In genomic region chr5:97056359-97056758, GRCm38 (mm10) we compare ENCODE assay signal across 21 mouse cellular contexts. TPM values are rescaled to one million over a fixed set of nuclear protein-coding genes. Genes with fewer than 3 reads are reported as not detected.
A peak's percentile ranks its signal among the peaks of the same experiment; 100 is the strongest.
DNase-seq lines count a peak whose midpoint lies in the region; ATAC-seq and TF ChIP-seq lines count a peak whose summit lies in the region.
"Had no signal": no experiment of that assay in that cellular context is flagged by ENCODE, and none has a peak within 500 bp of the region (broad histone marks: within the 10 kb centered on the region; RNA-seq: fewer than 3 reads in every experiment).

No protein-coding gene starts in this region.

- H3K4me1 ChIP-seq in heart, embryonic 11.5 days (ENCODE audit: control insufficient read depth, insufficient read depth, low read length), result no peaks in the 10 kb centered on the region
- no peaks in the 10 kb centered on the region for H3K4me1 ChIP-seq in midbrain, embryonic 11.5 days (ENCODE audit: control insufficient read depth, insufficient read depth, low read length)
- no peaks in the 10 kb centered on the region for H3K4me1 ChIP-seq in midbrain, postnatal 0 days (ENCODE audit: insufficient read depth, low read length)
- no peaks in the 10 kb centered on the region for H3K4me1 ChIP-seq in intestine, postnatal 0 days (replicated peaks; ENCODE audit: control insufficient read depth, insufficient read depth, low read length)
- H3K4me1 ChIP-seq in stomach, postnatal 0 days (replicated peaks; ENCODE audit: control insufficient read depth, insufficient read depth), result no peaks in the 10 kb centered on the region
- H3K4me1 ChIP-seq: embryonic facial prominence, embryonic 13.5 days; forebrain, embryonic 10.5 days; forebrain, embryonic 13.5 days; heart, embryonic 15.5 days; hindbrain, embryonic 10.5 days; hindbrain, embryonic 13.5 days had no signal

- no peak overlapping the region for H3K27ac ChIP-seq in heart, embryonic 11.5 days (ENCODE audit: low read depth, low read length)
- H3K27ac ChIP-seq in midbrain, embryonic 11.5 days (ENCODE audit: low read depth, low read length), result no peak overlapping the region
- H3K27ac ChIP-seq in midbrain, postnatal 0 days (ENCODE audit: low read depth, low read length), result no peak overlapping the region
- peak overlapping the region; percentile 72 for H3K27ac ChIP-seq in intestine, postnatal 0 days (ENCODE audit: low read depth, low read length)
- no peak overlapping the region for H3K27ac ChIP-seq in stomach, postnatal 0 days (replicated peaks)
- H3K27ac ChIP-seq: embryonic facial prominence, embryonic 13.5 days; forebrain, embryonic 10.5 days; forebrain, embryonic 13.5 days; heart, embryonic 15.5 days; hindbrain, embryonic 10.5 days; hindbrain, embryonic 13.5 days had no signal

- peak; percentile 7 for DNase-seq in heart, adult 11 months
- DNase-seq in midbrain, embryonic 11.5 days (ENCODE audit: low spot score, missing footprints), result peak; percentile 71
- DNase-seq in midbrain, postnatal 0 days (ENCODE audit: low spot score), result no peak
- no peak for DNase-seq in stomach, postnatal 0 days (ENCODE audit: low spot score)
- DNase-seq in spleen, adult 18-20 months, result no peak
- no peak for DNase-seq in layer of hippocampus, postnatal 10 days (ENCODE audit: low spot score in 2 of 2)
- DNase-seq: cerebellum, adult 11 months; cerebellum, adult 9-11 months; gastrocnemius, postnatal 36 days had no signal

- no peaks in the 10 kb centered on the region for H3K9me3 ChIP-seq in heart, embryonic 11.5 days (replicated peaks; ENCODE audit: control insufficient read depth, low read length)
- H3K9me3 ChIP-seq in midbrain, embryonic 11.5 days (ENCODE audit: control insufficient read depth, low read length), result no peaks in the 10 kb centered on the region
- no peaks in the 10 kb centered on the region for H3K9me3 ChIP-seq in midbrain, postnatal 0 days (ENCODE audit: low read length)
- no peaks in the 10 kb centered on the region for H3K9me3 ChIP-seq in intestine, postnatal 0 days (ENCODE audit: control insufficient read depth)
- no peaks in the 10 kb centered on the region for H3K9me3 ChIP-seq in stomach, postnatal 0 days (ENCODE audit: control insufficient read depth, low read length)
- H3K9me3 ChIP-seq: embryonic facial prominence, embryonic 13.5 days; forebrain, embryonic 10.5 days; forebrain, embryonic 13.5 days; G1E; heart, embryonic 12.5 days; heart, embryonic 15.5 days; hindbrain, embryonic 10.5 days; hindbrain, embryonic 13.5 days had no signal

- H3K36me3 ChIP-seq in heart, embryonic 11.5 days (ENCODE audit: control insufficient read depth, insufficient read depth, low read length), result peaks cover 4% of the 10 kb centered on the region; the same call in 1 of the 2 replicates
- H3K36me3 ChIP-seq in midbrain, embryonic 11.5 days (ENCODE audit: control insufficient read depth, insufficient read depth, low read length), result no peaks in the 10 kb centered on the region
- H3K36me3 ChIP-seq in midbrain, postnatal 0 days (ENCODE audit: insufficient read depth, low read length), result peaks cover 10% of the 10 kb centered on the region
- peaks cover 36% of the 10 kb centered on the region for H3K36me3 ChIP-seq in intestine, postnatal 0 days (ENCODE audit: control insufficient read depth, insufficient read depth)
- 0 out of 2 replicates have a peak, but pooled peaks cover 7% of the 10 kb centered on the region for H3K36me3 ChIP-seq in stomach, postnatal 0 days (ENCODE audit: control insufficient read depth, insufficient read depth, low read length)

- WGBS in heart, embryonic 11.5 days (ENCODE audit: insufficient replicate concordance), result 83% methylated on average over 3 of the region's 3 CpGs
- 85% methylated on average over 3 of the region's 3 CpGs for WGBS in midbrain, embryonic 11.5 days
- 72% methylated on average over 3 of the region's 3 CpGs for WGBS in midbrain, postnatal 0 days
- 59% methylated on average over 3 of the region's 3 CpGs for WGBS in intestine, postnatal 0 days
- 68% methylated on average over 3 of the region's 3 CpGs for WGBS in stomach, postnatal 0 days

- peak; percentile 66 for TF ChIP-seq EP300 in stomach, postnatal 0 days (optimal IDR thresholded peaks at IDR 0.05)

- no peak overlapping the region for H3K4me3 ChIP-seq in heart, embryonic 11.5 days (ENCODE audit: low read depth, low read length)
- no peak overlapping the region for H3K4me3 ChIP-seq in midbrain, embryonic 11.5 days (ENCODE audit: low read depth, low read length)
- no peak overlapping the region for H3K4me3 ChIP-seq in midbrain, postnatal 0 days (ENCODE audit: low read depth, low read length)
- no peak overlapping the region for H3K4me3 ChIP-seq in intestine, postnatal 0 days (ENCODE audit: low read depth, low read length)
- H3K4me3 ChIP-seq in stomach, postnatal 0 days (ENCODE audit: low read depth, low read length), result no peak overlapping the region
- H3K4me3 ChIP-seq: embryonic facial prominence, embryonic 13.5 days; forebrain, embryonic 10.5 days; forebrain, embryonic 13.5 days; heart, embryonic 12.5 days; heart, embryonic 15.5 days; hindbrain, embryonic 10.5 days; hindbrain, embryonic 13.5 days had no signal

- H3K4me2 ChIP-seq in heart, embryonic 11.5 days, result no peak overlapping the region
- H3K4me2 ChIP-seq in midbrain, embryonic 11.5 days, result no peak overlapping the region
- no peak overlapping the region for H3K4me2 ChIP-seq in midbrain, postnatal 0 days (ENCODE audit: low read depth, low read length, poor library complexity, severe bottlenecking)
- H3K4me2 ChIP-seq in intestine, postnatal 0 days (replicated peaks; ENCODE audit: low read depth), result no peak overlapping the region
- no peak overlapping the region for H3K4me2 ChIP-seq in stomach, postnatal 0 days (replicated peaks; ENCODE audit: low read depth)
- H3K4me2 ChIP-seq: embryonic facial prominence, embryonic 13.5 days; forebrain, embryonic 13.5 days; heart, embryonic 12.5 days; heart, embryonic 15.5 days; hindbrain, embryonic 13.5 days had no signal

- H3K9ac ChIP-seq in heart, embryonic 11.5 days (ENCODE audit: low read depth, low read length), result no peak overlapping the region
- H3K9ac ChIP-seq in midbrain, embryonic 11.5 days (ENCODE audit: low read length), result no peak overlapping the region
- H3K9ac ChIP-seq in midbrain, postnatal 0 days (replicated peaks; ENCODE audit: low read length, poor library complexity, severe bottlenecking), result no peak overlapping the region
- no peak overlapping the region for H3K9ac ChIP-seq in intestine, postnatal 0 days (ENCODE audit: low read depth, low read length)
- H3K9ac ChIP-seq in stomach, postnatal 0 days (ENCODE audit: low read length), result no peak overlapping the region
- H3K9ac ChIP-seq: embryonic facial prominence, embryonic 13.5 days; forebrain, embryonic 13.5 days; heart, embryonic 12.5 days; heart, embryonic 15.5 days; hindbrain, embryonic 13.5 days had no signal

- H3K27me3 ChIP-seq in heart, embryonic 11.5 days (ENCODE audit: control insufficient read depth, insufficient read depth, low read length), result no peaks in the 10 kb centered on the region
- H3K27me3 ChIP-seq in midbrain, embryonic 11.5 days (ENCODE audit: control insufficient read depth, insufficient read depth, low read length), result no peaks in the 10 kb centered on the region
- no peaks in the 10 kb centered on the region for H3K27me3 ChIP-seq in midbrain, postnatal 0 days (ENCODE audit: insufficient read depth, low read length)
- H3K27me3 ChIP-seq in intestine, postnatal 0 days (replicated peaks; ENCODE audit: control insufficient read depth, insufficient read depth, low read length), result no peaks in the 10 kb centered on the region
- H3K27me3 ChIP-seq in stomach, postnatal 0 days (ENCODE audit: control insufficient read depth, insufficient read depth, low read length), result no peaks in the 10 kb centered on the region
- H3K27me3 ChIP-seq: CH12.LX; embryonic facial prominence, embryonic 13.5 days; forebrain, embryonic 13.5 days; heart, embryonic 12.5 days; heart, embryonic 15.5 days; hindbrain, embryonic 13.5 days; Patski had no signal

- no peak for TF ChIP-seq CTCF in midbrain, postnatal 0 days (IDR thresholded peaks at IDR 0.05)
- no peak for TF ChIP-seq CTCF in intestine, postnatal 0 days (IDR thresholded peaks at IDR 0.05; ENCODE audit: low read depth)
- TF ChIP-seq CTCF in stomach, postnatal 0 days (IDR thresholded peaks at IDR 0.05; ENCODE audit: low read depth), result no peak

- no peak for ATAC-seq in heart, embryonic 11.5 days (replicated peaks; ENCODE audit: insufficient number of reproducible peaks, low FRiP score, low TSS enrichment)
- ATAC-seq in midbrain, embryonic 11.5 days (ENCODE audit: low FRiP score), result no peak
- no peak for ATAC-seq in midbrain, postnatal 0 days (ENCODE audit: low FRiP score)
- ATAC-seq in intestine, postnatal 0 days, result peak; percentile 50
- no peak for ATAC-seq in stomach, postnatal 0 days (ENCODE audit: low FRiP score, low TSS enrichment)
- ATAC-seq: Patski had no signal

RNA-seq across cellular contexts. Expression of gene Paqr3, which starts 55.0 kb away (rescaled TPM):
- polyA plus RNA-seq in heart, embryonic 11.5 days (2014; fragmentation: Nextera tagmentation; extraction: Ambion mirVana), result 2.0 TPM in 2 replicates
- 10.3 and 13.3 TPM in 2 replicates for polyA plus RNA-seq in midbrain, embryonic 11.5 days (2014; fragmentation: Nextera tagmentation; extraction: Ambion mirVana)
- 47.4 and 51.8 TPM in 2 replicates for total RNA-seq in midbrain, postnatal 0 days (2014; rRNA removed)
- 12.1 and 12.8 TPM in 2 replicates for polyA plus RNA-seq in midbrain, postnatal 0 days (2015; fragmentation: Nextera tagmentation; extraction: Ambion mirVana)
- polyA plus RNA-seq in intestine, postnatal 0 days (2015; fragmentation: Nextera tagmentation; extraction: Ambion mirVana), result 0.50 and 0.69 TPM in 2 replicates
- polyA plus RNA-seq in stomach, postnatal 0 days (2015; fragmentation: Nextera tagmentation; extraction: Ambion mirVana), result 1.2 and 1.4 TPM in 2 replicates
- 10 to 100 TPM; 29.3 to 33.6 TPM for total RNA-seq in layer of hippocampus, postnatal 10 days (2021)

RNA-seq across cellular contexts. Expression of gene Bmp2k, which starts 58.9 kb away (rescaled TPM):
- polyA plus RNA-seq in heart, embryonic 11.5 days (2014; fragmentation: Nextera tagmentation; extraction: Ambion mirVana), result 10.0 and 12.7 TPM in 2 replicates
- polyA plus RNA-seq in midbrain, embryonic 11.5 days (2014; fragmentation: Nextera tagmentation; extraction: Ambion mirVana), result 10.3 and 10.5 TPM in 2 replicates
- total RNA-seq in midbrain, postnatal 0 days (2014; rRNA removed), result 19.4 and 20.8 TPM in 2 replicates
- polyA plus RNA-seq in midbrain, postnatal 0 days (2015; fragmentation: Nextera tagmentation; extraction: Ambion mirVana), result 8.5 and 9.5 TPM in 2 replicates
- polyA plus RNA-seq in intestine, postnatal 0 days (2015; fragmentation: Nextera tagmentation; extraction: Ambion mirVana), result 21.2 and 23.8 TPM in 2 replicates
- polyA plus RNA-seq in stomach, postnatal 0 days (2015; fragmentation: Nextera tagmentation; extraction: Ambion mirVana), result 10.6 and 11.9 TPM in 2 replicates
- total RNA-seq in layer of hippocampus, postnatal 10 days (2021), result 10 to 100 TPM; 14.6 to 15.2 TPM

Comparison
In these comparisons a context has a peak if more than half of its experiments do, and no peak if none do; other contexts are left out.
1. DNase-seq: peak in heart, adult 11 months (single experiment) and midbrain, embryonic 11.5 days (single experiment); none in midbrain, postnatal 0 days (single experiment), stomach, postnatal 0 days (single experiment), spleen, adult 18-20 months (0 of 2) and layer of hippocampus, postnatal 10 days (0 of 2).